Mouse (Mus musculus): Measurements from ENCODE around the gene D630036H23Rik.
"Not testable (repeated sequence)": the region's sequence is repeated elsewhere in the genome, so short reads cannot be mapped to it uniquely, and the experiment has no call there.

The D630036H23Rik gene

DNA sequence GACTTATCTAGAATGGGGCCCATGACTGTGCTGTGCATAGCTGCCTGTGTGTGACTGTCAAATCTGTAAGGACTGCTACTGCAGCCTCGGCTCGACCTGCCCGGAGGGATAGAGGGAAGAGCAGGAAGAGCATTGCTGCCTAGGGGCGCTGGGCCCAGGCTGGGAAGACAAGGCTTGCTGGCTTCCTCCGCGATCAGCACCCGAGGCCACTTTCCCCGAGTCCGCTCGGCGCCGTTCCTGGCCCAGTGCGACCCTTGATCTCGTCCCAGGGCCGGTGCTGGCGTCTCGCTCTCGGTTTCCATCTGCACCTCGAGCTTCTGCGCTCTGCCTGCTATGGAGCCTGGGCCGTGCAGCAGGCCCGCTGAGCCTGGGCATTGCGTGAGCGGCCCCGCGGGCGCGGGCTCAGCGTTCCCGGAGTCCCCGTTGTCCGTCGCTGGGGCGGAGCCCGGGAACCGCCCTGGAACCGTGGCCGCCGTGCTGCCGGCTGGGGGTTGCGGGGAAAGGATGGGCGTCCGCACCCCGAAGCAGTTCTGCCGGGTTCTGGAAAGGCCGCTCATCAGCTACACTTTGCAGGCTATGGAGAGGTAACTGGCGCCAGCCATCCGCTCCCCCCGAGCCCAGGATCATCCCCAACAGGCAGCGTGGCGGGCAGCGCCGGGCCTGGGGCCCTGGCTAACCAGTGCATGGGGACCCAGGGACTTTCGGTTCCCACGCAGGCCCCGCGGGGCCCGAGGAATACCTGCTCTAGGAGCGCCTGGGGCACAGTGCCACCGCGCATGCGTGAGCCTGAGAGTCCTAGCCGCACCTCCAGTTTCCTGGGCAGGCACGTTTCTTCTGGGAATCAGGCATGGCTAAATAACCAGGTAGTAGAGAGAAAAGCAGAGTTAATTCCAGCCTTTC lies at the start of gene D630036H23Rik, which contains the start of gene Ispd:
TSS of gene D630036H23Rik (minus strand) at position 741 of the 900 bp plus-strand sequence.
TSS of gene Ispd (plus strand) at position 10 of the 900 bp plus-strand sequence.
- DNase-seq: peak; percentile 89

DNA sequence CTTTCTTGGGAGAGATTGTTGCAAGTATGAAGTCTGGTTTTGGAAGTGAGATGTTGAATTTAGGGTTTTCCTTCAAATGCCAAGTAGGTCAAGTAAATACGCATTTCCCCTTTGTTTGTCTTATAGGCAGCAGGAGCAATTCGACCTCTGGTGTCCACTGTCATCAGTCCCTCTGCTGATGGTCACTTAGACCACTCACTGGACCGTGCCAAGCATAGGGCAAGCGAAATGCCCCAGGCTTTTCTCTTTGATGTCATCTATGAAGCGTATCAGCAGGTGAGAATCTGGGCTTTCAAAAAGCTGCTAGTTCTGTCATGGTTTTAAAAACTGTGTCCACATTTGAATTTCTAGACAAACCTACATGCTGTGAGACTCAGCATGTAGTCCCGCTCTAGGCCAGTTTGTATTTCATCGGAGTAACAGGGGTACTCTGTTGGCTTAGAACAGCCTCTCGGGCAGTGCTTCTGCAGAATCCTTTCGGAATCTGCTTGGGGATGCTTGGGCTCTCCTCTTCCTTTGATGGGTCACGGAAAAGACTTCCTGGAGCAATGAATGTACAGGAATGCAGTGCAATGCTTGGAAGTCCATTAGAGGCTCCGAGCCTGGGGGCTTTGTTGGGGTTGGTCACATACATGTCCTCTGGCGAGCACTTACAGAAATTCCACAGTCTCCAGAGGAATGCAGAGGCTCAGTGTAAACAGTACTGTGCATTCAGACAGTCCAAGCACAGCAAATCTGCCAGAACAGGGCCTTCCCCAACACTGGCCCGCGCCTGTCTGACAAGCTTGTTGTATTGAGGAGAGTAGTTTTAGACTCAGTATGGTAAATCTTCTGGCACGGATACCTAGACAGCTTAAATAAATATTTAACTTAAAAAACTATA lies 44.4 kb upstream of the D630036H23Rik start:
- DNase-seq: no peak

DNA sequence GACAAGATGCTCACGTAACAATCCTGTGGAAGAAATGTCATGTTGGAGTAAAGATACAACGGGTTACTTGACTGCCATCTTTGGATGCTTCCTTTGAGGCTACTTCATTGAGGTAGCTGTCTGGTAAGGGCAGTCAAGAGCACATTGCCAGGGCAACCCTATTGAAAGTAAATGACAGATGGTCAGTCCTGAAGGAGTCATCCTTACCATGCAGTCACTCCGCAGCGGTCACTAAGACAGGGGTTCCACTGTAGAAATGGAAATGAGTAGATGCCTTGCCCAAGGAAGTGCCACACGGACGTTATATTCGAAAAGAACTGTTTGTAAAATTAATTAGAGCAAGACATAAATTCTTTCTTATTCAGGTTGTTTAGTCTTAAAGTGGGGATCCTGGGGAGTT lies 43.3 kb upstream of the D630036H23Rik start:
- DNase-seq: no peak

DNA sequence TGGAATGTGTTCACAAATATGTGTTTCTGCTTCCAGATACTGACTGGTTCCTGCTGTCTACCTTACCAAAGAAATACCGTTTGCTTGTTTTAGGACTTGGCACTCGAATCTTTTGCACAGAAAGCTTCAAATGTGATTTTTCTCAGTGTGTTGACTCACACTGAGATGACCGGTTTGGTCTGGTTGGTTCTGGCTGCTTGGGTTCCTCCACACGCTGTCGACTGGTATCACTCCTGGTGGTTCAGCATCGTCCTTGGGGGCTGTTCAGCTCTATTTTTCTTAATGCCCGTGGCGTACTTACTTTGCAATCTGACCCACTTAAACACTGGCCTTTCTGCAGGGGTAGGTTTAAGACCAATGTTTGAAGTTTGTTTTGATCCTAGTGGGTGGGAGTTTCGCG lies 41.7 kb upstream of the D630036H23Rik start:
- DNase-seq: no peak

DNA sequence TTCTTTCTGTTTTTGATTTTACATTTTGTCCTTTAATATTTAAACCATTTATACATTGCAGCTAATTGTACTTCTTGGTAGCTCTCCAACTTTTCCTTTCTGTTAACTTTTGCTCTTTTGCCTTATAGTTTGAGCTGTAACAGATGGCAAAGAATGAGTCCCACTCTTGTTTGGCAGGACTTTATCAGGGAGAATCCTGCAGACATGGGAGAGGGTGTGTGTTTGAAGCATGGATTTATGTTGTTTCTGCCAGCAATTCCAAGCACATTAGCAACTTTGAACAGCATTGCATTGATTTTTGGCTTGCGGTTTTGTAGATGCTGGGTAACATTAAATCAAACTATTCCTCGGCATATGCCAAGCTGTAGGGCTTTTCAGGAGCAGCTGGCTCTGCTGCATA lies 13.1 kb upstream of the D630036H23Rik start:
- no peak for DNase-seq

DNA sequence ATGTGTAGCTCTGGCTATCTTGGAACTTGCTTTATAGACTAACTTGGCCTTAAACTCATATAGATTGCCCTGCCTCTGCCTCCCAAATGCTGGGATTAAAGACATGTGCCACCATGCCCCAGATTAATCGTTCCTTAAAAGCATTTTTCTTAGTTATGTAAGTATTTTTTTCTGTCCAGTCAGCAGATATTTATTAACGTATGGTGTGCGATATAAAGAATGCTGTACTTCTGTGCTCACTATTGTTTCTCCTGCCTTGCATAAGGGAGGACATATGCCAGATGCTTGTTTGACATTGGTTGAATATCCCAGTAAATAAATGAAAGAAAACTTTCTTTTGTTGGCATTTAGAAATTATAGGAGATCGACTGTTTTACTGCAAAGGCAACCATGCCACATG lies 5.0 kb upstream of the D630036H23Rik start:
- no peak for DNase-seq

DNA sequence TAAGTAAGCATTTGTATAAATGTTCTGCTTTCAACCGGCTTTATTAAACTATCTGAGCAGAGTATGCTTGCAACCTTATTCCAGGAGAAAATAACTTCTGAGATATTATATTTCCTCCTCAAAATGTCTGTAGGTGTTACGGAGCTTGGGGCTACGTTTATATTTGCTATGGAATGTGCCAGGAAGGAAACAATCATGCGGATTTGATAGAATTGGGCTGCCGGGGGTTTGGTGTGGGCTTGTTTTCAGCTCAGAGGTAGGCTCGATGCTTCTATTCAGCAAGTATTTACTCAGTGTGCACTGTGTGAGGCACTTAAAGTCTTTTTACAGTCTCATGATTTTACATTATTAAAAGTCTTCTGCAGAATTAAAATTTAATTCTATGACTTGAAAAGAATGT lies 3.4 kb upstream of the D630036H23Rik start:
- DNase-seq: no peak

DNA sequence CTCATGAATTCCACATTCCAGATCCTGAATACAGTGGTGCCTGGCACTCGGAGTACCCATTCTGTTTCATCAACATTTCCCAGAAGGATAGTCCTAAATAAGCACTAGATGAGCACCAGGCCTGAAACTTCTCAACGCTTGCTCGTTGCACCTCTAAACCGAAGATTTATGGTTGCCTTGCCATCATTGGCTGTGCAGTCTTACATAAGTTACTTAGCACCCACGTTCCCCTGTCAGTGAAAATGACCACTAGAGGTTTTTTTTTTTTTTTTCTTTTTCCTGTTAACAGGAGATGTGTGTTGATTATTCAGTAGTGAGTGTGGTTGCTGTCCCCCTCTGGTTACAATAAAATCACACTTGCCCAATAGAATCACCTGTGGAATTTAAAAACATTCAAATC lies 1.2 kb downstream of the D630036H23Rik start:
- no peak for DNase-seq

DNA sequence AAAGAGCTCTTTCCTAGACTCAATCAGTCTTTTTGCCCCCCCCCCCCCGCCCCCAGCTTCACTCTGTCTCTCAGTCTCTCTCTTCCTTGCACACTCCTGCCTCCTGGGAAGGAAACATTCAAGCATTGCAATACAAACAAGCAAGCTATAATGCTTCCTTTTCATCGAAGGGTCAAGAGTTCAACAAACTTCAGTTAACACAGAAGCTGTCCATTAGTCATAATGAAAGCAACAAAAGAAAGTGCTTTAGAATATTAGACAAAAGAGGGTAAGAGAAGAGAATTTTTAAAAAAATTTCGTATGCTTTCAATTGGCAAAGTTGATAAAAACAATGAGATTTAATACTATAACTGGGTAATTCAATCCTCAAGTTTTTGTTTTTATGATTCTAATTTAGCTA lies 1.7 kb downstream of the D630036H23Rik start:
- DNase-seq: no peak

DNA sequence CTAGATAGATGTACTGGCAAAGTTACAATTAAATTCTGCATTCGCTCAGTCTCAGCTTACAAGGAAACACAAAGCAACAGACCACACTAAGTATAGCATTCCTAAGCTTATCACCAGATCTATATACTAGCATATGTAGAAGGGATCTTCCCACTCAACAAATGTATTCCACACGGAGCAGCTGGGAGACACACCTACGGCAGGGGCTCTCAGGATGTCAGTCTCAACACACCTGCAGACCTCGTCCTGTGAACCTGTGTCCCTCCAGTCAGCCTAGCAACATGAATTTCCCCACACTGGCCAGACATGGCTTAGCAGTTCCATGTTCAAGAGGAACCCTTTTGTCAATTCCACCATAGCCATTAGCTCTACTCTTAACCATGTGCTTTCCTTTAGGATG lies 5.6 kb downstream of the D630036H23Rik start:
- DNase-seq: not testable (repeated sequence)

DNA sequence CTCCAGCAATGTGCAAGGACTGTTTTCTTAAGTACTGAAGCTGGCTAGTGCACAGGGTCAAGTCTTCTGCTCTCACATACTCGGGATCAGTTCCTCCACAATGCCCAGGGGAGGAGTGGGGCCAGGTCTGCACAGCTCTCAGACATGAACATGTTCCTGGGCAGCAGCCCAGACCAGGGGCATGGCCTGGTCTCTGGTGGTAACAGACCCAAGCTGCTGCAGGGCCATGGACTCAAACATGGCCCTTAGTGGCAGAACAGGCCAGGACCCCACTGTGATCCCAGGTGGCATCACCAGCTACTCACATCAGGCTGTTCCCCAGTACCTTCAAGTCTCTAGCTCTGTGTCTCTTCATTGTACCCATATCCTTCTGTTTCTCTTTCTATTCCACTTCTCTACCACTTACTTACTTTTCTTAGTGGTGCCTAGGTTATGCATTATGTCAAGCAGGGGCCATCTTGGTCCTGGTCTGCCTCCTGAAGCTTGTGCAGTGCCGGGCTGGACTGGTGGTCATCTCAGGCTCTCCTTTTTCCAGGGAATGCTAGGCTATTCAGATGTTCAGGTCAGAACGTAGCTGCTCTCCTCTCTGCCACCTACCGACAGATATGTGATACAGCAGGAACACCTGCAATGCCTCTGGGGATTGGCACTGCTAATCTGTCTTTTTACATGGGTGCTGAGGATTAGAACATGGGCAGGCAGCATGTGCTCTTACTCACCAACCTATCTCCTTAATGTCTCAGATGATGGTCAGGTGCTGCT lies 8.6 kb downstream of the D630036H23Rik start:
- no peak for DNase-seq

DNA sequence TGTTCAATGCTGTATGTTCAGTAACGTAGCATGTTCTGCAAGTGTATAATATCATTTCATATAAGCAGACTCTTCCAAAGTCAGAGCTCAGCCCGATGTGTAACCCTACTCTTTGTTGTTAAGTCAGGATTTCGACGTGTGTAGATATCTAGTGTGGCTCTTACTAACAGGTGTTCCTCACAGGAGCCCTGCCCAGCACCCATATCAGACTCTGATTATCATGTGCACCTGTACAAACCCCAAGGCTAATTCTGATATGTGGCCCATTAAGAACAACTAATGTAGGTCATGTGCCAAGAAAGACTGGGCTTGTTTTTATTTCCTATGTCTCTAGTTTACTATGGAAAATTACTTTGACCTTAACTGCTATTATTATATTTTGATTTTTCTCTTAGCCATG lies 18.0 kb downstream of the D630036H23Rik start:
- DNase-seq: no peak

DNA sequence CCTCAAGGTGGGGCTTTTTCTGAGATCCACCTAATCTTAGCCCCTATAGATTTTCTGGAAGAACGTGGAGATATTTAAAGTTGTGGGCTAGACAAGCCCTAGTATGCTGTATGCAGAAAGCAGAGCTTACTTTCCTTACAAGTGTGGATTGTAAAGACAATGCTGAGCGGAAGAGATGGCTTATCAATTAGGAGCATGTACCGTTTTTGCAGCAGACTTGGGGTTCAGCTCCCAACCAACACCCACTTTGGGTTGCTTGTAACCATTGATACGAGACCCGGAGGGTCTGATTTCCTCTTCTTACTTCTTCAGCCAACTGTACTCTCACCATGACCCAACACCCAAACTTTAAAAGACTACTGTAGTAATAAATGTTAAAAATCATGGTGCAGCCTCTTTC lies 21.3 kb downstream of the D630036H23Rik start:
- DNase-seq: no peak

DNA sequence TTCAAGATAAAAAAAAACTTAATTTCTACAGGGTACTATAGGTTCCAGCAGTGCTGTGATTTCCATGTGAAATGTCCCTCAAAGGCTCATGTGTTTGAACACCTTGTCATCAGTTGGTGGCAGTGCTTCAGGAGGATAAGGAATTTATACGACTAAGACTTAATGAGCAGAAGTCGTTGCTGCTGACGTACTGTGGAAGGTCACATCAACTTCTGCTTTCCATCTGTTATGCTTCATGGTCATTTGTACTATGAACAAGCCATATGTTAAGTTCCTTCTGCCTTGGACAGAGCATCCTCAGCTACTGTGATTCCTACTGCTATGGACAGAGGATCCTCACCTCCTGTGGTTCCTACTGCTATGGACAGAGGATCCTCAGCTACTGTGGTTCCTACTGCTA lies 21.9 kb downstream of the D630036H23Rik start:
- no peak for DNase-seq

DNA sequence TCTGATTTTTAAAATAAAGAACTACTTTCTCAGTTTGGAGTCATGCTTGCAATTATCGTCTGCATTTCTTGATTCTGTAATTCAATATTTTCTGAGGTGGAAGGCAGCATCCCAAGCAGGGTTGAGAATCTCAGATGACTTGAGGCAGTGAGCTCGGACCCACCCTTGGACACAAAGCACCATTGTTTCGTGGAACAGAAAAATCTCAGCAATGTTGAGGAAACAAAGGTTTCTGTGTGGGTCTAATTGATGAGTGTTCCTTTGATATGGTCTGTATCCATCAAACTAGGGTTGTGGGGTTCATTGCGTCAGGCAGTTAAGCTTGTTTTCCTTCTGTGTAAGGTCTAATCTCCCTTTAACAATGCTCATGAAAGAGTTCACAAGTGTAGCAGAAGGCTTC lies 37.9 kb downstream of the D630036H23Rik start:
- no peak for DNase-seq

DNA sequence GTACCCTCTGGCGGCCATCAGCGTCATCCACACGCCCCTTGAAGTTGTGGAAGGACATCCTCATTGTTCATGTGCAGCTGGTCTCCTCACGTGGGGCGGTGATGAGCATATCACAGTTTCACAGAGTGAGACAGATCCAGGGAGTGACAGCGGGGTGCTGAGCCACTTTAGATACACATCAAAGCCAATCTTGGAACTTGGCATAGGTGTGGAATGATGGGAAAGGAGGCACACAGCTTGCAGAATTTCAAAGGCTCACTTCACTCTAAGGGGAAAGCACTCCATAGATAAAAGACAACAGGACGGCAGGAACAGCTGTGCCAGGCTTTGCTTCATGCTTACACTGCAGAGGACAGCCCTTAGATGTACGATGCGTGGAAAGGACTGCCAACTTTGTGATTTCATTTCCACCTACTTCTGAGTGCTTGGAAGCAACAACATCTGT lies 48.1 kb downstream of the D630036H23Rik start:
- DNase-seq: peak; percentile 16

DNA sequence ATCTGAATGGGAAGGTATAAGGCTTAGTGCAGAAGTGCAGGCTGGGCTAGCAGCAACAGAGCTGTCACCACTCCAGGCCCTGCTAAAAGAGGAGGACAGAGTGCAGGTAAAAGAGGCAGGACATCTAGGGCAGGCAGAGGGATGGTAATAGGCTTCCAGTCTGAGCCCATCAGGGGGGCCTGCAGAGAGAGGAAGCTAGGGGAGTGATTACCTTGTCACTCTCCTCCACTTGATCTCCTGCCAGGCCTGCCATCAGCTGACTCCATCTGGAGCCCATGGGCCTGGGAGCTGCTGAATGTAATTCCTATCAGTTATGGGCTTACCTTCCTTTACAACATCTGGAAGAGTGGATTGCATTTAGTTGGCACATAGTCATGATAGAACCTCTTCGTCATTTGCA lies 49.3 kb downstream of the D630036H23Rik start:
- DNase-seq: no peak

All from lung, postnatal 10 days (tissue).